Mouse (Mus musculus): ENCODE measurements around the gene Cabcoco1. TPM values are rescaled to one million over a fixed set of nuclear protein-coding genes. Genes with fewer than 3 reads are reported as not detected.

Cabcoco1 gene
- polyA plus RNA-seq, 1 experiment from 2014 or later, result 0.79 TPM

DNA sequence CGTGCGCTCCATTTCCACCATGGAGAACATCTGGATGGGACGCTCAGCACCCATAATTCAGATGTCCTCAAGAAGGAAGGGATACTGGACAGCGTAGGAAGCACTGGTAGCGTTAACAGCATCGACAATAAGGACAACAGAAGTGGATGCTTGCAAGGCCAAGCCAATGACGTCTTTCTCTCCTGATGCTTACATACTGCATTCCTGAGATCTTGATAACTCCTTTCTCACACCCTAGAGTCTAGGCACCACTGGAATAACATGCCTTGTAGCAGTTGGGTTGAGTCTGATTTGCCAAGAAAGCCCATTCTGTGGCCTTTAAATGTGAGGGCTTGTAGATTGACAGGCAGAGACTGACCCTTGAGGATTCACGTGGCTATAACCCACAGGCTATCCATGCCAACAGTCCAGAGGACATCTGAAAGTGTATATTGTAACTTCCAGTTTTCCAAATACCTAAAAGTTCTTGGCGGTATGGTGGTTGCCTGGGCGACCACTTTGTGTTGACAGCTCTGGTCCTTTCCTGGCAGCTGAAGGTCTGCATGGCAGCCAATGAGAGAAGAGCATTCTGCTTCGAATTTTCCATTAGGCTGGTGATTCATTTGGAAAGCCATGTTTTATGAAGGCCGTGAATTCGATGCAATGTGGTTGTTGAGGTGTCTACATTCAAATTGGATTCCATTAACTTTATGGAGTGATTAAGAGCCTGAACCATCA is 124.5 kb downstream of the Cabcoco1 start:
- WGBS, result 89% methylated on average over 13 of the region's 13 CpGs

DNA sequence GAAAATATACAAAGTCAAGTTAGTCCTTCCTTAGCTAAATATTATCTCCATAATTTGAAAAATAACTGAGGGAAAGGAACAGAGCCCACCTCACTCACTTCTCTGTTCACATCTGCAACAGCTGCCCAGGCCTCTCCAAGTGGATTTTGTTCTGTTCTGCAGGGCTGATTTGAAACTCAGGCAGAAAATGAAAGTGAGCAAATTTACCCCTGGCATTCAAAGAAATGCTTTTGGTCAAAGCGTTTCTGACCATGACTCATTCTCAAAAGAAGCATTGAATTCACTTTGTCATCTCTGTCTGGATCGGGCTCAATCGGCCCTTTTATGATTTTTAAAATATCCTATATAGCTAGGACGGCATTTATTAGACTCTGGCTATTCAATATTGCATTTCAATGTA is 135.8 kb downstream of the Cabcoco1 start:
- no peaks in the 10 kb centered on the region for H3K27me3 ChIP-seq (replicated peaks)
- H3K4me2 ChIP-seq, result no peak overlapping the region
- no peaks in the 10 kb centered on the region for H3K36me3 ChIP-seq (replicated peaks)
- no peak overlapping the region for H3K9ac ChIP-seq
- H3K4me1 ChIP-seq, result no peaks in the 10 kb centered on the region
- no peak for ATAC-seq (replicated peaks)
- no peak overlapping the region for H3K4me3 ChIP-seq
- H3K9me3 ChIP-seq, result no peaks in the 10 kb centered on the region
- WGBS, result 75% methylated on average over 4 of the region's 4 CpGs
- no peak overlapping the region for H3K27ac ChIP-seq

More for the DNA sequence above, 124.5 kb downstream of the Cabcoco1 start:
- ATAC-seq (replicated peaks), result no peak
- H3K27me3 ChIP-seq (replicated peaks), result no peaks in the 10 kb centered on the region
- no peak overlapping the region for H3K9ac ChIP-seq
- H3K9me3 ChIP-seq, result no peaks in the 10 kb centered on the region
- no peaks in the 10 kb centered on the region for H3K4me1 ChIP-seq
- H3K4me3 ChIP-seq, result no peak overlapping the region
- no peaks in the 10 kb centered on the region for H3K36me3 ChIP-seq (replicated peaks)
- no peak overlapping the region for H3K27ac ChIP-seq
- no peak overlapping the region for H3K4me2 ChIP-seq

DNA sequence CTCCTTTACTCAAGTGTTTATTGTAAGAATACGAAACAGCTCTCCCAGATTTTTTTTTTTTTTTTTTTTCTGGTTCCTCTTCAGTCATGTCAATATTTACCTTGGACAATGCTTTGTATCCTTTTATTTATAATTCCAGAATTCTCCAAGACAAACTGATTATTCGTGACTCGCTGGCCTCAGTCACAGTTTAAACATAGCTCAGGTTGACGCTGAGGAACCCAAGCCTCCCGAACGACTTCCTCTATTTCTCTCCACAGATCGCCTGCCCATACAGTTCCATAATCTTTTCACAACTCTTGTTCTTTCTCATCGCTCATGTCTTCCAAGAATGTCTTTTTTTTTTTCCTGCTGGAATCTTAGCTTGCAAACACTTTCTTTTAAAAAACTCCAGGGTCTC is 144.9 kb downstream of the Cabcoco1 start:
- Histone ChIP-seq H3K27me3 (replicated peaks) (no peaks in the 10 kb centered on the region), H3K9ac (no peak overlapping the region), H3K4me2 (no peak overlapping the region), H3K36me3 (replicated peaks) (no peaks in the 10 kb centered on the region), H3K4me1 (peaks cover 8% of the 10 kb centered on the region; the same call in 1 of the 2 replicates), H3K4me3 (no peak overlapping the region), H3K27ac (no peak overlapping the region), H3K9me3 (no peaks in the 10 kb centered on the region)
- WGBS, result 79% methylated on average over 8 of the region's 8 CpGs
- ATAC-seq (replicated peaks), result no peak

DNA sequence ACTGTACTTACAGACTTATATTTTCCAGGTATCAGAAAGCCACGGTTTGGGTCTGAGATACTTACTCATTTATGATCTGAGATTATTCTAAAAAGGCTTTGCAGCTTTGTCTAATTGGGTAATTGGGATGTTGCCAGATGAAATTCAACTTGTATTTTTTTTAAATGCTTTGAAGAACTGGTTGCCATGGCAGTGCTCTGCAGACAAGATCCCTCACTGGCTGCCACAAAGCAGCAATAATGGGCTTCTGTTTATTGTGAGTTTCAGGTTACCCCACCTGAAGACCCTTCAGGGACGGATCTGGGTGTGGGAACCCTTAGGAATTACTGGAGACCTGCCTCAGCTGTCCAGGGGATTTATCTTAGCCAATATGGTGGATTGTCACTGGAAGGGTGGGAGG is 145.6 kb downstream of the Cabcoco1 start:
- H3K9me3 ChIP-seq, result no peaks in the 10 kb centered on the region
- WGBS, result 38% methylated on average over 2 of the region's 2 CpGs
- H3K27ac ChIP-seq, result 0 out of 2 replicates have a peak overlapping the region, but pooled peaks have one; percentile 34
- peaks cover 8% of the 10 kb centered on the region; the same call in 1 of the 2 replicates for H3K4me1 ChIP-seq
- no peak overlapping the region for H3K4me2 ChIP-seq
- no peak overlapping the region for H3K4me3 ChIP-seq
- H3K27me3 ChIP-seq (replicated peaks), result no peaks in the 10 kb centered on the region
- peak; percentile 39; the same call in 1 of the 2 replicates for ATAC-seq (replicated peaks)
- H3K36me3 ChIP-seq (replicated peaks), result no peaks in the 10 kb centered on the region
- no peak overlapping the region for H3K9ac ChIP-seq

DNA sequence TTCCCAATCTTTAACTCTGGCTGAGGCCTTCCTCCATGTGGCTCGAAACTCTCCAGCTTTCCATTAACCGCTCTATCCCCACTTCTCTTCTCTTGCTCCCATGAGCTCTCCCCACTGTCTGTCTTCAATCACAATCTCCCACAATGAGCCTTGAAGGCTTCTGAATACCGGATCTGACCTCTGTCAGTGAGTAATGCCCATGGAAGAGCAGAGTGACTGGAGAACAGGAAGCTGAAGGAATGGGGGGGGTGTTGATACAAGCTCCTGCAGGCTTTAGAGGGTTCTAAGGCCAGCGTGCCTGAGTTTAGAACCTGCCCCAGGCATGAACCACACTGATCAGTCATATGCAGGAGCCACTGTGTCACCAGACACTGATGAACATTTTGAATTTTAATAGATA is 150.1 kb downstream of the Cabcoco1 start:
- 73% methylated on average over 4 of the region's 4 CpGs for WGBS
- no peak overlapping the region for H3K4me3 ChIP-seq
- H3K36me3 ChIP-seq (replicated peaks), result no peaks in the 10 kb centered on the region
- no peaks in the 10 kb centered on the region for H3K27me3 ChIP-seq (replicated peaks)
- peaks cover 8% of the 10 kb centered on the region; the same call in 1 of the 2 replicates for H3K4me1 ChIP-seq
- no peaks in the 10 kb centered on the region for H3K9me3 ChIP-seq
- no peak overlapping the region for H3K27ac ChIP-seq
- no peak overlapping the region for H3K9ac ChIP-seq
- no peak for ATAC-seq (replicated peaks)
- H3K4me2 ChIP-seq, result no peak overlapping the region

DNA sequence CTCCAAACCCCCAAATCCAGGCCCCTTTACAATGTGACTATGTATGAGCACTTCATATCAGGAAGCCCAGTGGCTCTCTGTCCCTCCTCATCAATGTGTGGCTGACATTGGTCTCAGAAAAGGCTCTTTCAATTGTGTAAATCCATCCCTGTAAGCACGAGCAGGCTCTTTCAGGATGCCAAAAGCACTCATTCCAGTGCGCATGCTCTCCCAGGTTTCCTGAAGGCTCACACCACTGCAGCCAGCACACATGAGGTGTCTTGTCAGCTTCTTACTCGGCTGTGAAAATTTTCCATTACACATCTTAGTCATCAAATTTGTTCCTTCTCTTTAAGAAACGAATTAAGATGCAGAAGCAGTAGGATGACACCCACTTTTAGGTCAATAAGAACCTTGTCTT is 152.9 kb downstream of the Cabcoco1 start:
- Histone ChIP-seq H3K4me3 (no peak overlapping the region), H3K27me3 (replicated peaks) (no peaks in the 10 kb centered on the region), H3K9me3 (no peaks in the 10 kb centered on the region), H3K36me3 (replicated peaks) (no peaks in the 10 kb centered on the region), H3K9ac (no peak overlapping the region), H3K27ac (no peak overlapping the region), H3K4me2 (no peak overlapping the region), H3K4me1 (no peaks in the 10 kb centered on the region)
- WGBS, result 82% methylated on average over 4 of the region's 4 CpGs
- no peak for ATAC-seq (replicated peaks)

DNA sequence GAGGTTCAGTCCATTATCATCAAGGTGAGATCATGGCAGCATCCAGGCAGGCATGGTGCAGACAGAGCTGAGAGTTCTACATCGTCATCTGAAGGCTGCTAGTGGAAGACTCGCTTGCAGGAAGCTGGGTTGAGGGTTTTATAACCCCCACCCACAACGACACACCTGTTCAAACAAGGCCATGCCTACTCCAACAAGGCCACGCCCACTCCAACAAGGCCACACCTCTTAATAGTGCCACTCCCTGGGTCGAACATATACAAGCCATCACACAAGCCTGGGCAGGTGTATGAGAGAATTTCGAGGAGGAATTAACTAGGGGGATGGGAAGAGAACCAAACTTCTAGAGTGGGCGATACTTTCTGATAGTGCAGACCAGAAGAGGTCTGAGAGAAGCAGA is 153.6 kb downstream of the Cabcoco1 start:
- Histone ChIP-seq H3K9me3 (no peaks in the 10 kb centered on the region), H3K27me3 (replicated peaks) (no peaks in the 10 kb centered on the region), H3K4me1 (no peaks in the 10 kb centered on the region), H3K4me2 (no peak overlapping the region), H3K4me3 (no peak overlapping the region), H3K9ac (no peak overlapping the region), H3K36me3 (replicated peaks) (no peaks in the 10 kb centered on the region), H3K27ac (no peak overlapping the region)
- ATAC-seq (replicated peaks), result no peak
- WGBS, result 83% methylated on average over 7 of the region's 7 CpGs

Other genes with a start within 250 kb of the Cabcoco1 start
- gene Tmem26, start 181.8 kb upstream of the Cabcoco1 start, polyA plus RNA-seq (2015; fragmentation: Nextera tagmentation; extraction: Ambion mirVana), result 4.9 and 5.2 TPM in 2 replicates

All from midbrain, embryonic 15.5 days (tissue).